Mouse (Mus musculus) liver, postnatal 0 days (tissue): ENCODE data around the gene Igflr1.

ENCODE experiments used
- CTCF ChIP-seq: sonication (generic); IDR thresholded peaks from 2 replicates; pipeline ENCODE4 v1.5.1; 2016; ENCODE audit warnings: antibody characterized with exemption, low read depth
- EP300 ChIP-seq: IDR thresholded peaks from 2 replicates; pipeline ENCODE4 v1.6.1; 2016; ENCODE audit warnings: antibody characterized with exemption, low read depth, mild to moderate bottlenecking

- TF ChIP-seq EP300: no peak
- TF ChIP-seq CTCF: no peak
Observed at GRCm38 (mm10) chr7:30531291-30531815, 33.9 kb upstream of the Igflr1 start.
